Mouse (Mus musculus): ENCODE data around the gene Dctn3.
A peak's percentile ranks its signal among the peaks of the same experiment; 100 is the strongest.
"Not testable (repeated sequence)": the region's sequence is repeated elsewhere in the genome, so short reads cannot be mapped to it uniquely, and the experiment has no call there.

The Dctn3 gene

GRCm38 (mm10) chr4:41696930-41697841 is 25.8 kb downstream of the Dctn3 start, which contains the start of gene Cntfr:
Cntfr (minus strand) TSS chr4:41697089.
- peak; percentile 83 for DNase-seq

DNA sequence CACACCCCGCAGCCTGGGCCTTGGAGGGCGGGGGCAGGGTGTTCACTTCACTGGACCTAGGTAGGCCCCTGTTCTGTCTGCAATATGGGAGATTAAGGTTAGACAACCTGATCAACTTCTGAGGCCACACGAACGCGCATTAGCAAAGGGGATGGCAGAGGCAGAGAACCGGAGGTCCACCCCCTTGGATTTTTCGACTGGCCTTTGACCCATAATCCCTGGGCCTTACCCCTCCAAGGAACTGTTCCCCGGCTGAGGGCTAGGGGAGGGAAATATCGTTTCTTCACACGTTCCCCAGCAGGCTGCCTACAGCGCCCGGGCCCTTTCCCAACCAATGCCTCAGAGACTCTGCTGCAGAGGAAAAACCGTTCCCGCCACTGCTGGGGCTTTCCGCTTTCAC is 26.5 kb downstream of the Dctn3 start:
- DNase-seq, result not testable (repeated sequence)

DNA sequence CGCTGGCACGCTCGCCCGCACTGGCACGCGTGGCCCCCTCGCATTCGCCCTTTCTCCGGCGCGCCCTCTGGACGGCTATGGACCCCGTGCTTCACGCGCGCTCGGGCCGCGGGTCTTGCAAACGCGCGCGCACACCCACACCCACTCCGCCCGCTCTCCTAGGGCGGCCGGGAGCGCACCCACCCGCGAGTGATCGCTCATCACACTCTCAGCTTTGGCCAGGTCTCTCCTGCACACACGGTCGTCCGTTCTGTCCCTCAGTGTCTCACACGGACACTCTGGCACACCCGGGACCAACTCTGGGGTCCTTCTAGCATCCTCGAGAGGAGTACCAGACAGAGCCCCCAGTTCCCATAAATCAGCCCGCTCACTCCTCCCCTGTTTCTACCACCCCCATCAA is 27.2 kb downstream of the Dctn3 start:
- DNase-seq, result not testable (repeated sequence)

GRCm38 (mm10) chr4:41693511-41693910 is 29.5 kb downstream of the Dctn3 start:
- DNase-seq, result not testable (repeated sequence)

DNA sequence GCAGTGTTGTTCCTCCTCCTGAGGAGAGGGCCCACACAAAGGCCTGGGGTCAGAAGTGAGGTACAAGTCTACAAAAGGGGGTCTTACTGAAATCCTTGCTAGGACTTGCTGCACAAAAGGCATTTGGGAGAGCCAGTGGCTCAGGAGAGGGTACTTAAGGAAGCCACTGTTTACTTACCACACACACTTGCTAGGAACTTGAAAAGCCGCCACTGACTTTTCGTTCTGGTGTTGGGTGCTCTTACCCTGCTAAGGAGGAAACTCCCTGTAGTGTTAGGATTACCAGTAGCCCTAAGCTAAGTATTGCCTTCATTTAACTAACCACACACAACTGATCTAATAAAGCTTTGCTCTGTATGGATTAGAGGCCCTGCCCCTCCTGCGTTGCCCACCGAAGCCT is 33.0 kb downstream of the Dctn3 start:
- DNase-seq, result not testable (repeated sequence)

DNA sequence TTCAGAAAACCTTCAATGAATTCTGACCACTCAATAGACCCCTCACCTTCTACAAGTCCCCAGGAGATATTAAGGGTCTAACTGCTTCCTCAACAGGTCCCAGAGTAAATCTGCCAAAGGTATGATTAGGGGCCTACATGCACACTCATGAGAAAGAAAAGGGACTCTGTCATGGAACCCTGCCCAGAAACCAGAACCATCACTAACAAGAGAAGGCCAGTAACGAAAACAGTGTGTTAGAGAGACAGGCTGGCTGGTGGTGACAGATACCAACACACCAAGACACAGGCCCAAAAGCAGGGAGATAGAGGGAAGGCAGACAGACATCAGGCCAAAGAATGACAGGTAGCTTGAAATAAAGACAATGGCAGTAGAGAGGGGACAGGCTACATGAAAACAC is 34.4 kb downstream of the Dctn3 start:
- DNase-seq, result not testable (repeated sequence)

DNA sequence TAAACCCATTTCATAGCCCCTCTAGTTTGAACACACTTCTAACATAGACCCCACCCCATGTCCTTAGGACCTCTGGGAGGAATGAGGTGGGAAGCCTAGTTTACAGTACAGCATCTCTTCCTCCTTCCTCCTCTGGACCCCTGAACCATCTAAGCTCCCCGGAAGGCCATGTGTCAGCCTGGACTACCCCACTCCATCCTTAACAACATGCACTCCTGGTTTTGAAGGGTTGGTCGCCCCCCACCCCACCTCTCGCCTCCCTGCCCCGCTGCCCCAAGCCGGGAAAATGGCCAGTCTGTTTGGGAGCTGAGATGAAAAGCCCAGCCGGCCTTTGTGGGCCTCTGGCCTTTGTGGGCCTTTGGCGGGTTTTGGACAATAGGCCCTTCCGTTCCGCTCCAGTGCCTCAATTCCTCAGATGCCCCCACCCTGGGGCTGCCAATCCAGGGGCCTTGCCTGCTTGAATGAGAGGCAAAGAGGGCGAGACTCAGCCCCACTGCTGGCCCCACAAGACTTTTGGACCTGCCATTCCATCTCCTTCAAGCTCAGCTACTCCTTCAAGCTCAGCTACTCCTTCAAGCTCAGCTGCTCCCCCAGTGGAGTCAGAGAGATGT is 37.0 kb downstream of the Dctn3 start:
- not testable (repeated sequence) for DNase-seq

DNA sequence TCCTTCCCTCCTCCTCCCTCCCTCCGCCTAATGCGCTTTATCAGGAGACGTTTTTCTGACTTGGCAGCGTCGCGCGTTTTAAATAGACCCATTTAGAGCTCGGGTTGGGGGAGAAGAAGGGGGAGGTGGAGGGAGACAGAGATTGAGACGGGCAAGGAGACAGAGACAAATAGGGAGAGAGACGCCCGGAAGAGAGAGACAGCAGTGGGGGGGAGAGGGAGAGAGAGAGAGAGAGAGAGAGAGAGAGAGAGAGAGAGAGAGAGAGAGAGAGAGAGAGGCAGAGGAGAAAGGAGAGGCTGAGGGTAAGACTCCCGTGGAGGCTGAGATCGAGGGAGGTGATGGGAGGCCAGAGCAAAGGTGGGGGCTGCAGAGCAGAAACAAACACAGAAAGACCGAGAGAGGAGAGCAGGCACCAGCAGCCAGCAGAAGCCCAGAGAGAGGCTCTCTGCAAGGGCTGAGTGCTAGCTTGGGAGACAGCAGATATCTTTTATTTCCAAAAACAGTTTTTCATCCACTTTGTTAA is 38.0 kb downstream of the Dctn3 start:
- not testable (repeated sequence) for DNase-seq

DNA sequence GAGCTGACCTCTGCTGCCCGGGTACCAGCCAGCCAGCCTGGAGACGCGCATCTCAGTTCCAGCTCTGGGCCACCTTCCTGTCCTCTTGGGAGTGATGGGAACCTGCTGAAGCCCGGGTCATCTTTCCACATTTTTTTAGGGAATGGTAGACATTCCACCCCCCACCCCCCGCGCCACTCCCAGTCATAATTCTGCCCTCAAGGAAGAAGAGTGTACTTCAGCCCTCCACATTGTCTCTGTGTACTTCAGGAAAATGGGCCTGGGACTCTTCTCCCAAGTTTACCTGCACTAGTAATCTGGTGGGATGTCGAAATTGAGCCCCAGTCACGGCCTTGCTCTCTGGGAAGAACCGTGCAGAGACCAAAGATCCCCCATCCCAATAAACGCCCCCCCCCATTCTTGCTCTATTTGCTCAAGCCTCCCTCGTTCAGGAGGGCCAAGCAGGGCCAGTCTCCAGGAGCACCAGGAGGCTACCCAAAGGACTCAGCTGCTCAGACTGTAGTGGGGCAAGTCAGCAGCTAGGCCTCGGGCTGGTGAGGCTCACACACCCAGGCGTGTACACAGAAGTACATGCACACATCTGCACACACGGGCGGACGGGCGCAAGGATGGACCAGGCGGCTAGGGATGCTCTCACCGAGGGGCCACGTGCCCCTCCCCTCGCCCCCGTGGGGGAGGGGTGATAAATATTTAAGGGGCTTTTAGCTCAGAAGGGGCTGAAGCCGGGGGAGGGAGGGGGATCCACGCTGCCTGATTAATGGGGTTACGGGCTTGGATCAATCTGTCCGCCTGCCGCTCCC is 38.6 kb downstream of the Dctn3 start:
- not testable (repeated sequence) for DNase-seq

- DNase-seq, result not testable (repeated sequence)
These were observed 39.7 kb downstream of the Dctn3 start for GRCm38 (mm10) chr4:41683303-41683702.

DNA sequence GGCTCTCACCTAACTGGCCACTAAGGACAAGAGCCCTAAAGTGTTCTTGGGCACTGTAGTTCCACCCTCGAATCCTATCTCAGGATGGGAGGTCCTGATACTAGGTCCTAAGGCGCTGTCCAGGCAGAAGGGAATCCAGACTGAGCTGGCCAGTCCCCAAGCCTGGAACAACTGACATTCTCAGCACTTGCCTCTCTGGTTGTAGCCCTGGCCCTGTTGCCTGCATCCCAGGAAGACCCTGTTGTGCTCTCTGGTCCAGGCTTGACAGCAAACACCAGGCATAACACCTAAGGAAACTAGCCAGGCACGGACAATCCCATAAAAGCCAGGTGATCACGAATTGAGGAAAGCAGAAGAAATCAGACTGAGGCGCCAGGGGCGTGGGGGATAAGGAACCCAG is 40.2 kb downstream of the Dctn3 start:
- no peak for DNase-seq

- no peak for DNase-seq
These were observed 41.0 kb downstream of the Dctn3 start for GRCm38 (mm10) chr4:41681947-41682346.

GRCm38 (mm10) chr4:41681176-41681575 is 41.8 kb downstream of the Dctn3 start:
- DNase-seq, result no peak

DNA sequence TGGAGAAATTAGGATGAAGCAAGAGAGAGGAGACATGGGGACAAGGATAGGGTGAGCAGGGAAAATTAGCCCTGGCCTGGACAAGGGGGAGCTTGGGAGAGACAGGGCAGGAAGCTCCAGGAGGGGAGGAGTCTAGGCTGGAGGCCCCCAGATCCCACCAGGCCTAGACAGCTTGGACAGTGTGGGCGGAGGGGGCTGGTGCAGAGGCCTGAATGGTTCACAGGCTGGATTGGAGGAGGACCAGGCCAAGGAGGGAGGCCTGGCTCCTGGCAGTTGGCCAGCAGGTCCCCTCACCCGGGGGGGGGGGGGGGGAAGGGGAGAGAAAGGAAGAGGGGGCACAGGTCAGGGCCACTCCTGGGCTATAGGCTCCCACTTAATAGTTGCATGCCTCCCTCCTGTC is 43.7 kb downstream of the Dctn3 start:
- DNase-seq, result no peak

- no peak for DNase-seq
These were observed 44.1 kb downstream of the Dctn3 start for GRCm38 (mm10) chr4:41678863-41679262.

GRCm38 (mm10) chr4:41677006-41677629 is 45.9 kb downstream of the Dctn3 start:
- no peak for DNase-seq

DNA sequence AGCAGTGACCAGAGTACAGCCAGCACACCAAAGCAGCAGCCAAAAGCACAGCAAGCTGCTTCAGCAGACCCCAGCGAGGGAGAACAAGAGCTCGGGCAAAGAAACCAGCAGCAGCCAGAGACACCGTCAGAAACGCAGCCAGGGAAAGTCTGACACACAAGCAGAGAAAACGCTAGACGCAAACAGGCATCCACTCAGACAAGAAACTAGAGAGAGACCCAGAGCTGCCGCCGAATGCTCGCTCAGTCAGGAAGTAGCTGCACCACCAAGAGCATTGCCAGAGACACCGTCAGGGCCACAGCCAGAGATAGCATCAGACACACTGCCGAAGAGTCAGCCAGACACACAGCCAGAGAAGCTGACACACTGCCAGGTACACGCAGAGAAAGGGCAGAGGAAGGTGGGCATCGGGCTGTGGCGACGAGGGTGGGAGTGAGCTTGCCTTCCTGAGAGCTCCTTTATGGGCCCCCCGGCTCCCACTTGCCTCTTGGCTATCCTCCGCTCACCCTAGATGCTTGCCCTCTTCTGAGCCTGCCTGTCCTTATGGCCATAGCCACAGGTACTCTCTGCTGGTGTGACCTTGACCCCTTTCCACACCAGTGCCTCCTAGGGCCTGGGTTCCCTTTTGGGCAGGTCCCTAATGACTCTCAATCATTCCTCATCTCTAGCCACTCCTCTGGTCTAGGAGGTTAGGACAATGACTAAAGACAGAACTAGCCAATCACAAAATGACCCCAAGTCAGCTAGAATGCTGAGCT is 46.5 kb downstream of the Dctn3 start:
- no peak for DNase-seq

- DNase-seq, result no peak
These were observed 49.8 kb downstream of the Dctn3 start for GRCm38 (mm10) chr4:41673186-41673585.

DNA sequence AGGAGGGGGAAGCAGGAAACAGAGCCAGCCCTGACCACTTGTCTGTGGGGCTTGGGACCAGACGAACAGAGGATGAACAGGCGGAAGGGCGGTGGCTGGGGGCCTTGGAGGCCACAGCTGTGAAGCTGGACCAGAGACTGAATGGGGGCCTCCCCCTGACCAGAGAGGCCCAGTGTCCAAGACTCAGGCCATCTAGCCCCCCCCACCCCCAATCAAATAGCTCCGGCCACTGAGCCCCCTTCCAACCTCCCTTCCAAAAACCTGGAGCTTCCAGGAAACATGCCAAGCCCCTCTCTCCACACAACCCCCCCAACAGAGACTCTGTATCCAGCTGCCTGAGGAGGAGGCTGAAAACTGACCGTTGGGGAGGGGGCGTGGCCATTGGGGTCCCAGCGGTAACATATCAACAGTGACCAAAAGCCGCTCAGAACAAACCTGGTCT is 50.4 kb downstream of the Dctn3 start:
- no peak for DNase-seq

DNA sequence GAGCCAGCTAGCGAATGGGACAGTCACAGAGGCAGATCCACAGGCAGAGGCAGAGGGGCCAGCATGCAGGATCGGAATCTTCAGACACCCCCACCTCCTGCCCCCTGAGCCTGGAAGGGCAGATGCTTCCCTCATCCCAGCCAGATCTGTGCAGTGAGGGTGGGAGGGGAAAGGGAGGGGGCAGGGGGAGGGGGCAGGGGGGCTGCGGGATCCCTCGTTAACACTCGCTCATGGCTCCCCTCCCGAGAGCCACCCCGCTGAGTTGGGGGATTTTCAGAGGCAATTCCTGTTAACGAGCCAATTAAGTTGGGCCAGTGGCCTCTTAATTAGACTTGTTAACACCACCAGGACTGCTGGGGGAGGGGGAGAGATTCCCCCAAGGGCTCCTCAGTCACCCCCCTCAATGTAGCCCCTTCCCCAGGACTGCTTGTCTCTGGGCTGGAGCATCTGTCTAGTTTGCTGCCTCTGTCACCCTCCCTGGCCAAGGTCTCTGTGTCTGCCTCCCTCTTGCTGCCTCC is 50.9 kb downstream of the Dctn3 start:
- no peak for DNase-seq

- DNase-seq, result no peak
These were observed 51.5 kb downstream of the Dctn3 start for GRCm38 (mm10) chr4:41671500-41671899.
